In genomic region chr5:43538322-43539167, GRCm38 (mm10) we compare ENCODE assay signal across 17 mouse cellular contexts. TPM values are rescaled to one million over a fixed set of nuclear protein-coding genes. Genes with fewer than 3 reads are reported as not detected.
DNase-seq lines count a peak whose midpoint lies in the region; ATAC-seq and TF ChIP-seq lines count a peak whose summit lies in the region.
"Had no signal": no experiment of that assay in that cellular context is flagged by ENCODE, and none has a peak within 500 bp of the region (broad histone marks: within the 10 kb centered on the region; RNA-seq: fewer than 3 reads in every experiment).

No protein-coding gene starts in this region.

- H3K36me3 ChIP-seq in lung, embryonic 16.5 days (ENCODE audit: control insufficient read depth, insufficient read depth, low read length) = no peaks in the 10 kb centered on the region
- H3K36me3 ChIP-seq in liver, postnatal 0 days (replicated peaks; ENCODE audit: insufficient read depth, low read length) = no peaks in the 10 kb centered on the region
- H3K36me3 ChIP-seq: hindbrain, embryonic 10.5 days; kidney, embryonic 15.5 days; liver, embryonic 15.5 days had no signal

- 66% methylated on average over 14 of the region's 14 CpGs for WGBS in lung, adult 2 months
- WGBS in lung, embryonic 16.5 days = 54% methylated on average over 14 of the region's 14 CpGs
- 77% methylated on average over 14 of the region's 14 CpGs for WGBS in liver, postnatal 0 days (ENCODE audit: insufficient replicate concordance)

- no peak overlapping the region for H3K4me2 ChIP-seq in lung, embryonic 16.5 days (ENCODE audit: low read depth, low read length)
- H3K4me2 ChIP-seq in liver, postnatal 0 days (ENCODE audit: low read depth, low read length) = no peak overlapping the region
- H3K4me2 ChIP-seq: kidney, embryonic 15.5 days; liver, embryonic 15.5 days had no signal

- ATAC-seq in lung, embryonic 16.5 days (ENCODE audit: low read depth) = no peak; the same call in 1 of the 2 replicates
- no peak for ATAC-seq in liver, postnatal 0 days
- ATAC-seq: forebrain, postnatal 0 days had no signal

- no peak for TF ChIP-seq POLR2A in lung, adult 2 months (IDR thresholded peaks at IDR 0.05; ENCODE audit: borderline replicate concordance, extremely low read depth, low read depth, low read length)
- TF ChIP-seq POLR2A in embryonic fibroblast, embryonic 13.5 days (IDR thresholded peaks at IDR 0.05; ENCODE audit: low read depth, low read length) = no peak

- TF ChIP-seq EP300 in liver, postnatal 0 days (IDR thresholded peaks at IDR 0.05; ENCODE audit: low read depth) = no peak

- no peaks in the 10 kb centered on the region for H3K27me3 ChIP-seq in lung, embryonic 16.5 days (ENCODE audit: control insufficient read depth, insufficient read depth, low read depth, low read length)
- no peaks in the 10 kb centered on the region for H3K27me3 ChIP-seq in liver, postnatal 0 days (ENCODE audit: insufficient read depth, low read length)
- H3K27me3 ChIP-seq: kidney, embryonic 15.5 days; liver, embryonic 15.5 days had no signal

- H3K4me3 ChIP-seq in lung, adult 2 months (replicated peaks; ENCODE audit: extremely low read depth, low read depth, low read length) = no peak overlapping the region
- H3K4me3 ChIP-seq in embryonic fibroblast, embryonic 13.5 days (ENCODE audit: insufficient read depth, low read length) = no peak overlapping the region
- no peak overlapping the region for H3K4me3 ChIP-seq in lung, embryonic 16.5 days (ENCODE audit: low read length)
- no peak overlapping the region for H3K4me3 ChIP-seq in liver, postnatal 0 days (ENCODE audit: low read depth, low read length)
- H3K4me3 ChIP-seq: gastrocnemius, adult 2 months; heart, adult 2 months; hindbrain, embryonic 10.5 days; kidney, embryonic 15.5 days; liver, embryonic 15.5 days had no signal

- no peak for TF ChIP-seq CTCF in lung, adult 2 months (IDR thresholded peaks at IDR 0.05; ENCODE audit: insufficient read depth, low read length)
- no peak for TF ChIP-seq CTCF in embryonic fibroblast, embryonic 13.5 days (IDR thresholded peaks at IDR 0.05; ENCODE audit: borderline replicate concordance, insufficient read depth, low read length)
- no peak for TF ChIP-seq CTCF in liver, postnatal 0 days (IDR thresholded peaks at IDR 0.05; ENCODE audit: low read depth)

- H3K9me3 ChIP-seq in lung, embryonic 16.5 days (ENCODE audit: control insufficient read depth, low read length) = no peaks in the 10 kb centered on the region
- no peaks in the 10 kb centered on the region for H3K9me3 ChIP-seq in liver, postnatal 0 days (ENCODE audit: low read length)
- H3K9me3 ChIP-seq: hindbrain, embryonic 10.5 days; kidney, embryonic 15.5 days; liver, embryonic 15.5 days had no signal

- peak overlapping the region; percentile 30 for H3K27ac ChIP-seq in embryonic fibroblast, embryonic 13.5 days (ENCODE audit: insufficient read depth, low read length)
- H3K27ac ChIP-seq in lung, embryonic 16.5 days (ENCODE audit: low read length) = peak overlapping the region; percentile 66
- no peak overlapping the region for H3K27ac ChIP-seq in liver, postnatal 0 days (ENCODE audit: low read depth)
- H3K27ac ChIP-seq: gastrocnemius, adult 2 months; heart, adult 2 months; hindbrain, embryonic 10.5 days; kidney, embryonic 15.5 days; liver, embryonic 15.5 days had no signal

- no peaks in the 10 kb centered on the region; the same call in none of the 2 replicates for H3K4me1 ChIP-seq in lung, adult 2 months (ENCODE audit: control insufficient read depth, insufficient read depth, low read length)
- peaks cover 3% of the 10 kb centered on the region; the same call in 1 of the 2 replicates for H3K4me1 ChIP-seq in embryonic fibroblast, embryonic 13.5 days (ENCODE audit: control insufficient read depth, insufficient read depth, low read length)
- peaks cover 9% of the 10 kb centered on the region; the same call in 1 of the 2 replicates for H3K4me1 ChIP-seq in lung, embryonic 16.5 days (replicated peaks; ENCODE audit: control insufficient read depth, insufficient read depth, low read length)
- H3K4me1 ChIP-seq in liver, postnatal 0 days (ENCODE audit: insufficient read depth) = no peaks in the 10 kb centered on the region
- H3K4me1 ChIP-seq: hindbrain, embryonic 10.5 days; kidney, embryonic 15.5 days; liver, embryonic 15.5 days had no signal

- DNase-seq in lung, adult 18-20 months = peak; percentile 17 to 43
- DNase-seq in lung, adult 2 months = no peak
- no peak for DNase-seq in cerebellum, adult 11 months
- no peak for DNase-seq in liver, postnatal 0 days
- DNase-seq in urinary bladder, postnatal 10 days (ENCODE audit: low spot score) = no peak
- DNase-seq: adrenal gland, postnatal 14 days; B cell, adult 2 months; cerebellum, adult 8-10 months; forebrain, postnatal 0 days; gastrocnemius, adult 2 months; heart, adult 2 months; thymus, postnatal 4 days had no signal

- H3K9ac ChIP-seq in lung, embryonic 16.5 days (ENCODE audit: low read length) = no peak overlapping the region
- H3K9ac ChIP-seq in liver, postnatal 0 days (replicated peaks) = no peak overlapping the region
- H3K9ac ChIP-seq: forebrain, postnatal 0 days; kidney, embryonic 15.5 days; liver, embryonic 15.5 days had no signal

RNA-seq across cellular contexts. Expression of gene C1qtnf7, which starts 23.2 kb away (rescaled TPM):
- polyA plus RNA-seq in lung, adult 2 months (2012; rRNA removed) = 14.1 and 25.3 TPM in 2 replicates
- 1.0 and 4.8 TPM in 2 replicates for polyA plus RNA-seq in embryonic fibroblast, embryonic 13.5 days (2011; ENCODE audit: insufficient read length, low read depth, missing spikeins)
- 45.5 and 47.8 TPM in 2 replicates for polyA plus RNA-seq in lung, embryonic 16.5 days (2015; fragmentation: Nextera tagmentation; extraction: Ambion mirVana)
- polyA plus RNA-seq in liver, postnatal 0 days (2015; fragmentation: Nextera tagmentation; extraction: Ambion mirVana) = 1.7 and 1.8 TPM in 2 replicates

Comparison
In these comparisons a context has a peak if more than half of its experiments do, and no peak if none do; other contexts are left out.
1. DNase-seq: peak in lung, adult 18-20 months (2 of 2); none in lung, adult 2 months (single experiment), cerebellum, adult 11 months (single experiment), liver, postnatal 0 days (single experiment) and urinary bladder, postnatal 10 days (single experiment).